Mouse (Mus musculus) neural tube, embryonic 12.5 days (tissue): ENCODE results near the gene Nup88. TPM values are rescaled to one million over a fixed set of nuclear protein-coding genes. Genes with fewer than 3 reads are reported as not detected.

ENCODE experiments used
- ATAC-seq: fragments of 200-750 bp; cut with Nextera tagmentation; 2 replicates; pipeline ENCODE4 v1.8.0; 2017; ENCODE audit warnings: low read depth, mild to moderate bottlenecking, moderate TSS enrichment, moderate library complexity; ENCODE audit not compliant: low FRiP score
- H3K27ac ChIP-seq: fragments of 300-500 bp; sonication (generic); 2 replicates; pipeline ENCODE4 v1.5.1; 2016
- H3K27me3 ChIP-seq: fragments of 300-500 bp; sonication (generic); replicated peaks from 2 replicates; pipeline ENCODE4 v1.6.1; 2016; ENCODE audit warnings: mild to moderate bottlenecking
- H3K36me3 ChIP-seq: fragments of 300-500 bp; sonication (generic); 2 replicates; pipeline ENCODE4 v1.6.1; 2016; ENCODE audit warnings: mild to moderate bottlenecking
- H3K4me1 ChIP-seq: fragments of 300-500 bp; sonication (generic); 2 replicates; pipeline ENCODE4 v1.6.1; 2016
- H3K4me2 ChIP-seq: fragments of 300-500 bp; sonication (generic); replicated peaks from 2 replicates; pipeline ENCODE4 v1.6.1; 2016; ENCODE audit warnings: mild to moderate bottlenecking
- H3K4me3 ChIP-seq: fragments of 300-500 bp; sonication (generic); 2 replicates; pipeline ENCODE4 v1.5.1; 2016
- H3K9ac ChIP-seq: fragments of 300-500 bp; sonication (generic); 2 replicates; pipeline ENCODE4 v1.6.1; 2016; ENCODE audit warnings: mild to moderate bottlenecking
- H3K9me3 ChIP-seq: fragments of 300-500 bp; sonication (generic); 2 replicates; pipeline ENCODE4 v1.6.1; 2016; ENCODE audit warnings: mild to moderate bottlenecking
- WGBS: fragments of 180-500 bp; shearing (Covaris S2); methylation state at CpG from one replicate; pipeline ENCODE4 v1.1.7; 2016; 5-methylcytosine and 5-hydroxymethylcytosine counted together
- polyA plus RNA-seq: library from polyadenylated mRNA; unstranded; fragments of >200 nt; fragmentation: Nextera tagmentation; extraction: Ambion mirVana; gene quantifications from 2 replicates; pipeline ENCODE4 v1.2.1, GENCODE M21; 2016

Nup88 gene
- 142 and 150 TPM in 2 replicates for polyA plus RNA-seq

- Histone ChIP-seq H3K9ac (peak within 1 kb of the TSS; percentile 89), H3K27me3 (no peaks in the 10 kb centered on the region), H3K4me3 (peak within 1 kb of the TSS; percentile 82), H3K4me1 (peaks cover 12% of the 10 kb centered on the region), H3K36me3 (peaks cover 33% of the 10 kb centered on the region), H3K4me2 (peak within 1 kb of the TSS; percentile 88), H3K9me3 (no peaks in the 10 kb centered on the region), H3K27ac (peak within 1 kb of the TSS; percentile 59)
- under 1% methylated on average over 43 of the region's 43 CpGs for WGBS
- ATAC-seq = peak; percentile 99
These were observed at the start of gene Nup88, which contains the start of gene Rpain for GRCm38 (mm10) chr11:70969821-70970559. TSS of gene Nup88 (minus strand) at chr11:70969973. TSS of gene Rpain (plus strand) at chr11:70970213.

DNA sequence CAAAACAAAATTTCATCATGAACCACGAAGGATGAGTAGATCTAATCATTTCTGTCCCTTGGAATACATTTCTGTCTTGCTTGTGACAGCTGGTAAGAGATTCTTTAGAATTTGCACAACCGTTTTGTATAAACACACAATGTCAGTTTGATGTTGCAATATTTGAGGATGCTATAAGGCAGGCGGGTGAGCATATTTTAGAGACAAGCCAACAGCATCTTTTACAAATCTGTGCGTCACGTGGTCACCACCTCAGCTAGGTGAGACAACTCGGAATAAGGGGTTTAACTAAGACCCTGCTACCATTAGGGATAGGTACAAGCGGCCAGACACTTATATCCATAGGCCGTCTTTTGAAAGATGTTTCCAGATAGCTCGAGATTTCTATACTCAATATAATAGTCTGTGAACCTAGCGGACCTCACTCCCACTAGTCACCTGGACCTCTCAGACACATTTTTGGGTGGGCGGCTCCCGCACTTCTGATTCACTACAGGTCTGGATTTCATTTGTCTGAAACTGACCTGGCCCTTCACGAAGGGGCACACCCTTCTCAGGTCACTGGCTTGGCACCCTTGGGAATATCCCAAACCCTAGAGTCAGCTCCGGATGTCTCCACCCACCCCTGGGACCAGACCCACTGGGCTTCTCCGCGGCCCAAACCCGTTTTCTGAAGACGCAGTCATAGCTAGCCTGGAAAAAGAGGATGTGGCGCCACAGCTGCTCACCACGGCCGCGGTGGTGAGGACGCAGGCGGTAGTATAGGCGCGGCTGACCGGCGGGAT is 48.8 kb upstream of the Nup88 start:
- H3K9ac ChIP-seq = peak overlapping the region; percentile 69
- H3K4me2 ChIP-seq = peak overlapping the region; percentile 81
- H3K4me1 ChIP-seq = peaks cover 29% of the 10 kb centered on the region
- no peak overlapping the region for H3K27ac ChIP-seq
- ATAC-seq = peak; percentile 41; the same call in 1 of the 2 replicates
- H3K4me3 ChIP-seq = peak overlapping the region; percentile 67
- H3K9me3 ChIP-seq = no peaks in the 10 kb centered on the region
- WGBS = 7% methylated on average over 28 of the region's 28 CpGs
- H3K36me3 ChIP-seq = peaks cover 6% of the 10 kb centered on the region
- no peaks in the 10 kb centered on the region for H3K27me3 ChIP-seq

DNA sequence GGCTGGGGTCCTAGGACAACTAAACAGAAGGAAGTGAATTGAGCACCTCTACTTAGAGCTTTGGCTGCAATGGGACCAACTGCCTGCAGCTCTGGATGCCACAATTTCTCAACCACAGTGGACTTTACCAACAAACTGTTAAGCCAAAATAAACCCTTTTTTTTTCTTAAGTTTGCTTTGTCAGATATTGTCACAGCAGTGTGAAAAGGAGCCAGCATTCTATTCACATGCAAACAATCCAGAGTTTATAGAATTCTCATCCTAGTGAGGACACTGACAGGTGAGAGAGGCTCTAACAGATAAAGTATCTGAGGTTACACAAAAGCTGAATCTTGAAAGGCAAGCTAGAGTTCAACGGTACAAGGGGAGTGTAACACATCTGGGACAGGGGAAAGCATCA is 47.3 kb upstream of the Nup88 start:
- Histone ChIP-seq H3K9ac (no peak overlapping the region), H3K27me3 (no peaks in the 10 kb centered on the region), H3K27ac (no peak overlapping the region), H3K4me3 (no peak overlapping the region), H3K4me2 (no peak overlapping the region), H3K9me3 (no peaks in the 10 kb centered on the region), H3K36me3 (peaks cover 17% of the 10 kb centered on the region), H3K4me1 (peaks cover 29% of the 10 kb centered on the region)
- no peak for ATAC-seq
- 100% methylated on average over 1 of the region's 1 CpGs for WGBS

DNA sequence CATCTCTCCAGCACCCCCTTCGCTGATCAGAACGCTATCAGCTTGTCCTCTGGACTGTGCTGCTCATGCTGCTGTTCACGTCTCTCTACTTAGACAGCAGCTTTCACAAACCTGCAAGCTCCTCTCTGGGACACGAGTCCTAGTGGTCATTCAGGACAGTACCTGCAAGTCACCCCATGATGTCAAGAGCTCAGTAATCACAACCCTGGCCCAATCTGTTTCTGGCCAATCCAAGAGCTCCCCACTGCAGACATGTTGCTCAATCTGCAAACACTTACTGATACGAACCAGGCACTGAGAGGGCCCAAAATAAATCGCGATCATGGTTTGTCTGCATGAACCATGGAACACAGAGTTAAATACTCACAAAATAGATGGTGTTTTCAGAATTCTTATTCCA is 43.0 kb upstream of the Nup88 start:
- 96% methylated on average over 7 of the region's 7 CpGs for WGBS
- H3K36me3 ChIP-seq = peaks cover 49% of the 10 kb centered on the region

GRCm38 (mm10) chr11:71008321-71008720 is 38.5 kb upstream of the Nup88 start:
- H3K27me3 ChIP-seq = no peaks in the 10 kb centered on the region
- no peaks in the 10 kb centered on the region for H3K9me3 ChIP-seq
- no peak overlapping the region for H3K4me2 ChIP-seq
- H3K36me3 ChIP-seq = peaks cover 43% of the 10 kb centered on the region
- H3K4me3 ChIP-seq = no peak overlapping the region
- WGBS = 96% methylated on average over 3 of the region's 3 CpGs
- no peak for ATAC-seq
- no peak overlapping the region for H3K9ac ChIP-seq
- H3K27ac ChIP-seq = no peak overlapping the region
- H3K4me1 ChIP-seq = peaks cover 2% of the 10 kb centered on the region

More for the DNA sequence above, 43.0 kb upstream of the Nup88 start:
- no peak overlapping the region for H3K4me2 ChIP-seq
- peaks cover 10% of the 10 kb centered on the region for H3K4me1 ChIP-seq
- no peak overlapping the region for H3K27ac ChIP-seq
- no peak overlapping the region for H3K4me3 ChIP-seq
- H3K9ac ChIP-seq = no peak overlapping the region
- H3K27me3 ChIP-seq = no peaks in the 10 kb centered on the region
- ATAC-seq = no peak
- H3K9me3 ChIP-seq = no peaks in the 10 kb centered on the region

GRCm38 (mm10) chr11:71007831-71008230 is 38.1 kb upstream of the Nup88 start:
- WGBS = 90% methylated on average over 7 of the region's 7 CpGs
- Histone ChIP-seq H3K4me1 (peaks cover 7% of the 10 kb centered on the region), H3K4me3 (no peak overlapping the region), H3K27me3 (no peaks in the 10 kb centered on the region), H3K9ac (no peak overlapping the region), H3K27ac (no peak overlapping the region), H3K36me3 (peaks cover 41% of the 10 kb centered on the region), H3K4me2 (no peak overlapping the region), H3K9me3 (no peaks in the 10 kb centered on the region)
- ATAC-seq = no peak

GRCm38 (mm10) chr11:71007026-71007425 is 37.3 kb upstream of the Nup88 start:
- no peak overlapping the region for H3K4me2 ChIP-seq
- peaks cover 34% of the 10 kb centered on the region for H3K36me3 ChIP-seq
- no peak overlapping the region for H3K9ac ChIP-seq
- H3K27me3 ChIP-seq = no peaks in the 10 kb centered on the region
- WGBS = 95% methylated on average over 6 of the region's 6 CpGs
- no peak overlapping the region for H3K4me3 ChIP-seq
- no peak overlapping the region for H3K27ac ChIP-seq
- peaks cover 12% of the 10 kb centered on the region for H3K4me1 ChIP-seq
- no peaks in the 10 kb centered on the region for H3K9me3 ChIP-seq
- ATAC-seq = no peak

GRCm38 (mm10) chr11:71005046-71005445 is 35.3 kb upstream of the Nup88 start:
- no peak overlapping the region for H3K4me3 ChIP-seq
- H3K36me3 ChIP-seq = peaks cover 16% of the 10 kb centered on the region
- H3K9ac ChIP-seq = 0 out of 2 replicates have a peak overlapping the region, but pooled peaks have one; percentile 17
- peak overlapping the region; percentile 81 for H3K4me2 ChIP-seq
- no peaks in the 10 kb centered on the region for H3K9me3 ChIP-seq
- no peaks in the 10 kb centered on the region for H3K27me3 ChIP-seq
- 69% methylated on average over 5 of the region's 5 CpGs for WGBS
- H3K27ac ChIP-seq = no peak overlapping the region
- H3K4me1 ChIP-seq = peaks cover 12% of the 10 kb centered on the region
- ATAC-seq = no peak

DNA sequence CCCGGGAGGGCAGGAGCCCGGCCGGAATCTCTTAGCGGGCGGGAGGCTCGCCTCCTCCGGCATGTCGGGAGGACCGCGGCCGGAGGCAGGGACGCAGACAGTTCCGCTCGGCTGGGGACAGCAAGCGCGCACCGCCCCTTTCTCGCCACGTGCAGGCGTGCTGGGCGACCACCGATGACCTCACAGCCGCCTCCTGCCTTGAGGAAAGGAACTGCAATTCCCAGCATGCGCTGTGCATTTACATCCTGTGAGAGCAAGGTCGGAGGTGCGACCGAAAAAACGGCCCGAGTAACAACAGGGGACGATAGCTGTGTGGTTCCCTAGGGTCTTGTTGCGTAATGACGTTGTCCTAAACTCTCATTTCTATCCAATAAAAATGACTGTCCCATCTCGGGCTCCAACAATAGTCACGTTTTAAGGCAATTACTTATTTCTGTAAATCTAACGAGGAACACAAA is 34.6 kb upstream of the Nup88 start, which contains the start of gene Dhx33:
Dhx33 (minus strand) TSS at position 122 of the 458 bp plus-strand sequence.
- Histone ChIP-seq H3K27ac (no peak within 1 kb of the TSS; the same call in 1 of the 2 replicates), H3K9ac (peak within 1 kb of the TSS; percentile 67), H3K4me3 (peak within 1 kb of the TSS; percentile 86), H3K36me3 (peaks cover 15% of the 10 kb centered on the region), H3K27me3 (no peaks in the 10 kb centered on the region), H3K9me3 (no peaks in the 10 kb centered on the region), H3K4me2 (peak within 1 kb of the TSS; percentile 81), H3K4me1 (peaks cover 12% of the 10 kb centered on the region)
- WGBS = under 1% methylated on average over 35 of the region's 35 CpGs
- peak; percentile 99 for ATAC-seq

GRCm38 (mm10) chr11:71003611-71004315 is 34.0 kb upstream of the Nup88 start:
- peak overlapping the region; percentile 86 for H3K4me3 ChIP-seq
- H3K4me2 ChIP-seq = peak overlapping the region; percentile 81
- H3K36me3 ChIP-seq = peaks cover 16% of the 10 kb centered on the region
- peaks cover 12% of the 10 kb centered on the region for H3K4me1 ChIP-seq
- H3K9me3 ChIP-seq = no peaks in the 10 kb centered on the region
- WGBS = 1% methylated on average over 49 of the region's 49 CpGs
- H3K27ac ChIP-seq = no peak overlapping the region; the same call in 1 of the 2 replicates
- ATAC-seq = peak; percentile 84
- no peaks in the 10 kb centered on the region for H3K27me3 ChIP-seq
- H3K9ac ChIP-seq = peak overlapping the region; percentile 67

DNA sequence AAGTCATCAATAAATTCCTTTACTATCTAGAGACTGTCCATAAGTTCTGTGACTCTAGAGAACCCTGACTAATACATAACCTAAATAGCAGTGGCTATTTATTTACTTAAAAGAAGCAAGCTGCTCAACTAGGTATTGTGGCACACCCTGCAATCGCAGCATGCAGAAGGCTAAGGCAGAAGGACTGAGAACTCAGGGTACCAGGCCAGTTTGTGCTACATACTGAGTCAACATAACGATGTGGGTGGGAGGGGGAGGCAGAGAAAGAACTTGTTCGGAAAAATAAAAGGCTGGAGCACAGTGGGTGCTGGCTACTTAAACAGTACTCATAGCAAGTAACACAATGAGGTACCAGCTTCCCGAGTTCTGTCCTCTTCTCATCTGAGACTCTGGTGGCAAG is 31.4 kb upstream of the Nup88 start:
- Histone ChIP-seq H3K4me1 (peaks cover 12% of the 10 kb centered on the region), H3K4me3 (no peak overlapping the region), H3K9me3 (no peaks in the 10 kb centered on the region), H3K27ac (no peak overlapping the region), H3K9ac (no peak overlapping the region), H3K36me3 (peaks cover 29% of the 10 kb centered on the region), H3K4me2 (no peak overlapping the region), H3K27me3 (no peaks in the 10 kb centered on the region)
- 88% methylated on average over 4 of the region's 4 CpGs for WGBS
- ATAC-seq = no peak
